Mouse (Mus musculus) heart, postnatal 0 days (tissue): ENCODE measurements at regions not wholly inside any gene's neighbourhood (a gene's known extent, or its start where the extent isn't known, plus 50 kb on each side); places are given as distances from the start of the nearest gene placed in this dataset.

Source experiments
- ATAC-seq: fragments of 200-750 bp; cut with Nextera tagmentation; 2 replicates; pipeline ENCODE4 v1.8.0; 2017; ENCODE audit warnings: low read depth, moderate number of reproducible peaks, moderate library complexity; ENCODE audit not compliant: insufficient read depth
- DNase-seq: peaks from one replicate; pipeline ENCODE4 v3.0.0-alpha.2; 2016; ENCODE audit warnings: low spot score
- H3K27ac ChIP-seq: fragments of 300-500 bp; sonication (generic); 2 replicates; pipeline ENCODE4 v1.5.1; 2014; ENCODE audit warnings: low read depth, mild to moderate bottlenecking
- H3K27me3 ChIP-seq: fragments of 300-500 bp; sonication (generic); 2 replicates; pipeline ENCODE4 v1.6.1; 2014; ENCODE audit warnings: low read length, mixed read lengths; ENCODE audit not compliant: control insufficient read depth, insufficient read depth
- H3K36me3 ChIP-seq: fragments of 300-500 bp; sonication (generic); replicated peaks from 2 replicates; pipeline ENCODE4 v1.6.1; 2014; ENCODE audit warnings: low read length, mixed read lengths; ENCODE audit not compliant: control insufficient read depth, insufficient read depth
- H3K4me1 ChIP-seq: fragments of 300-500 bp; sonication (generic); 2 replicates; pipeline ENCODE4 v1.6.1; 2014; ENCODE audit warnings: antibody characterized with exemption; ENCODE audit not compliant: control insufficient read depth, insufficient read depth
- H3K4me2 ChIP-seq: fragments of 300-500 bp; sonication (generic); 2 replicates; pipeline ENCODE4 v1.6.1; 2014; ENCODE audit warnings: low read depth, mild to moderate bottlenecking, low read length, moderate library complexity
- H3K4me3 ChIP-seq: fragments of 300-500 bp; sonication (generic); 2 replicates; pipeline ENCODE4 v1.5.1; 2014; ENCODE audit warnings: low read depth, low read length
- H3K9ac ChIP-seq: fragments of 300-500 bp; sonication (generic); replicated peaks from 2 replicates; pipeline ENCODE4 v1.6.1; 2014; ENCODE audit warnings: low read depth, low read length, mixed read lengths
- H3K9me3 ChIP-seq: fragments of 300-500 bp; sonication (generic); replicated peaks from 2 replicates; pipeline ENCODE4 v1.6.1; 2016; ENCODE audit warnings: low read length; ENCODE audit not compliant: control insufficient read depth
- CTCF ChIP-seq: IDR thresholded peaks from 2 replicates; pipeline ENCODE4 v1.5.1; 2016; ENCODE audit warnings: antibody characterized with exemption, control low read depth, low read depth
- EP300 ChIP-seq: IDR thresholded peaks from 2 replicates; pipeline ENCODE4 v1.6.1; 2016; ENCODE audit warnings: antibody characterized with exemption, low read depth
- WGBS: fragments of 180-500 bp; shearing (Covaris S2); extraction: QIAGEN DNeasy Blood & Tissue Kit; methylation state at CpG from one replicate; pipeline ENCODE4 v1.1.7; 2014; 5-methylcytosine and 5-hydroxymethylcytosine counted together

GRCm38 (mm10) chr5:79846456-79846855 is 1173.5 kb upstream of the Adgrl3 start:
- Histone ChIP-seq H3K36me3 (no peaks in the 10 kb centered on the region), H3K4me3 (no peak overlapping the region), H3K27ac (no peak overlapping the region), H3K4me1 (no peaks in the 10 kb centered on the region), H3K9ac (no peak overlapping the region), H3K9me3 (no peaks in the 10 kb centered on the region), H3K27me3 (no peaks in the 10 kb centered on the region), H3K4me2 (no peak overlapping the region)
- TF ChIP-seq EP300, result no peak
- no peak for TF ChIP-seq CTCF
- ATAC-seq (no peak), DNase-seq (no peak)
- whole genome bisulfite sequencing, result 63% methylated on average over 2 of the region's 2 CpGs

GRCm38 (mm10) chr5:79855866-79856265 is 1164.1 kb upstream of the Adgrl3 start:
- Histone ChIP-seq H3K9me3 (no peaks in the 10 kb centered on the region), H3K27me3 (no peaks in the 10 kb centered on the region), H3K4me3 (no peak overlapping the region), H3K9ac (no peak overlapping the region), H3K4me1 (no peaks in the 10 kb centered on the region), H3K27ac (no peak overlapping the region), H3K36me3 (no peaks in the 10 kb centered on the region), H3K4me2 (no peak overlapping the region)
- DNase-seq (no peak), ATAC-seq (no peak)
- WGBS, result 84% methylated on average over 4 of the region's 4 CpGs
- TF ChIP-seq CTCF (no peak), EP300 (no peak)

- no peaks in the 10 kb centered on the region for H3K27me3 ChIP-seq
- no peak overlapping the region for H3K27ac ChIP-seq
- no peak overlapping the region for H3K9ac ChIP-seq
- DNase-seq (no peak), ATAC-seq (no peak)
- no peaks in the 10 kb centered on the region for H3K4me1 ChIP-seq
- TF ChIP-seq CTCF (no peak), EP300 (no peak)
- H3K4me2 ChIP-seq, result no peak overlapping the region
- 87% methylated on average over 4 of the region's 4 CpGs for WGBS
- no peaks in the 10 kb centered on the region for H3K9me3 ChIP-seq
- H3K4me3 ChIP-seq, result no peak overlapping the region
- no peaks in the 10 kb centered on the region for H3K36me3 ChIP-seq
Observed at GRCm38 (mm10) chr5:79900713-79901112, 1119.2 kb upstream of the Adgrl3 start.

GRCm38 (mm10) chr5:79905341-79905740 is 1114.6 kb upstream of the Adgrl3 start:
- DNase-seq, result no peak
- no peak overlapping the region for H3K27ac ChIP-seq
- H3K4me1 ChIP-seq, result no peaks in the 10 kb centered on the region
- H3K4me2 ChIP-seq, result no peak overlapping the region
- no peak overlapping the region for H3K9ac ChIP-seq
- H3K27me3 ChIP-seq, result no peaks in the 10 kb centered on the region
- no peaks in the 10 kb centered on the region for H3K36me3 ChIP-seq
- no peaks in the 10 kb centered on the region for H3K9me3 ChIP-seq
- no peak overlapping the region for H3K4me3 ChIP-seq
- WGBS, result 47% methylated on average over 5 of the region's 5 CpGs
- ATAC-seq, result no peak
- TF ChIP-seq CTCF (no peak), EP300 (no peak)
